ENCODE assay signal across 8 mouse cellular contexts in the genomic region with DNA sequence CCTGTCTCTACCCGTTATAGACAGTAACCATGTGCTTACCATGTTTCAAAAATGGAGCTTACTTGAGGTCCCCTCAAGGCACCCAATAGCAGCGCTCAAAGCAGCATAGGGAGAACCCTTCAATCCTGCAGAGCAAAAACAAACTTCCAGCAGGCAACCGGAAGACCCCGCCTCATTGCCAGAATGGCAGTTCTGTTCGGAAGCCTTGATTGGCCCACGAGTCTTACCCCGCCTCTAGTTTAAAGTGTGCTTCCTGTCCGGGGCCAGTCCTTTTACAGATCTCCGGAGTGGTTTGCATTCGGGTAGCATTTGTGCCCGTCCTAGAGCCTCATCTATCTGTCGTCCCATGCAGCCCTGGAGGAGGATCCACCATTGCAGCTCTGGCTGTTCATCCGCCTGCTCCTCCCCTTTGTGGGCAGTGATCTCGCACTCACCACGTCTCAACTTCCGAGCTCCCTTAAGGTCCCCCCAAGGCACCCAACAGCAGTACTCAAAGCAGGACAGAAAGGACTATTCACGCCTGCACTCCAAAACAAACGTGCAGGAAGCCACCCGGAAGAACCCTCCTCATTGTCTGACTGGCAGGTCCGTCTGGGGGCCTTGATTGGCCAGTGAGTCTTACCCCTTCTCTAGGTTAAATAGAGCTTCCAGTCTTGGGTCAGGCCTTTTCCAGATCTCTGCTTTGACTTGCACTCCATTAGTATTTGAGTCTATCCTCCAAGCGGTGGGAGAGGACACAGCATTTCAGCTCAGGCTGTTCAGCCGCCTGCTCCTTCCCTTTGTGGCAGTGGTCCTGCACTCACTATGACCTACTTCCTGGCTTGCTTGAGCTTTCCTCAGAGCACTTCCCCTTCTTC. TPM values are rescaled to one million over a fixed set of nuclear protein-coding genes. Genes with fewer than 3 reads are reported as not detected.
DNase-seq lines count a peak whose midpoint lies in the region; ATAC-seq and TF ChIP-seq lines count a peak whose summit lies in the region.
"Not testable (repeated sequence)": the region's sequence is repeated elsewhere in the genome, so short reads cannot be mapped to it uniquely, and the experiment has no call there.

No protein-coding gene starts in this region.

- not testable (repeated sequence) for TF ChIP-seq POLR2A in liver, adult 2 months (IDR thresholded peaks at IDR 0.05; ENCODE audit: extremely low read depth, insufficient read depth, low read length)

- H3K4me3 ChIP-seq in heart, embryonic 12.5 days: peak overlapping the region; percentile 68
- peak overlapping the region; percentile 43 for H3K4me3 ChIP-seq in kidney, postnatal 0 days (replicated peaks; ENCODE audit: low read depth, low read length)
- H3K4me3 ChIP-seq in liver, adult 2 months (ENCODE audit: insufficient read depth, low read depth, low read length): peak overlapping the region; percentile 63

- H3K36me3 ChIP-seq in heart, embryonic 12.5 days; kidney, postnatal 0 days (ENCODE audit: insufficient read depth, low read length); liver, adult 2 months (ENCODE audit: control insufficient read depth, insufficient read depth, low read length): not testable (repeated sequence)

- H3K9ac ChIP-seq in heart, embryonic 12.5 days: peak overlapping the region; percentile 77
- H3K9ac ChIP-seq in kidney, postnatal 0 days (ENCODE audit: low read depth, low read length): peak overlapping the region; percentile 55
- H3K9ac ChIP-seq in liver, adult 2 months (ENCODE audit: low read depth, low read length): peak overlapping the region; percentile 65

- peak overlapping the region; percentile 94 for H3K27ac ChIP-seq in heart, embryonic 12.5 days (ENCODE audit: poor library complexity, severe bottlenecking)
- H3K27ac ChIP-seq in kidney, postnatal 0 days: peak overlapping the region; percentile 95
- H3K27ac ChIP-seq in liver, adult 2 months (replicated peaks; ENCODE audit: insufficient read depth, low read depth, low read length): peak overlapping the region; percentile 69

- not testable (repeated sequence) for H3K9me3 ChIP-seq in heart, embryonic 12.5 days (replicated peaks); kidney, postnatal 0 days (replicated peaks; ENCODE audit: low read length)

- not testable (repeated sequence) for TF ChIP-seq CTCF in kidney, postnatal 0 days (IDR thresholded peaks at IDR 0.05; ENCODE audit: low read depth); liver, adult 2 months (IDR thresholded peaks at IDR 0.05; ENCODE audit: low read depth, low read length)

- DNase-seq in CD4-positive, CD25-positive, alpha-beta regulatory T cell, adult 2 months (ENCODE audit: low read depth, low spot score): peak; percentile 82
- DNase-seq in brain, embryonic 18.5 days (ENCODE audit: low read depth, low spot score): peak; percentile 80
- DNase-seq in kidney, postnatal 0 days (ENCODE audit: low spot score): peak; percentile 94
- DNase-seq in liver, adult 2 months (ENCODE audit: extremely low read depth, low read depth, low spot score): peak; percentile 85
- DNase-seq in spleen, postnatal 36 days (ENCODE audit: low spot score in 2 of 2): peak; percentile 81 to 86

- 9% methylated on average over 22 of the region's 22 CpGs for WGBS in heart, embryonic 12.5 days
- 8% methylated on average over 22 of the region's 22 CpGs for WGBS in kidney, postnatal 0 days
- 9% methylated on average over 22 of the region's 22 CpGs for WGBS in liver, adult 2 months

- not testable (repeated sequence) for H3K4me1 ChIP-seq in heart, embryonic 12.5 days (replicated peaks); kidney, postnatal 0 days (replicated peaks; ENCODE audit: insufficient read depth, low read length); liver, adult 2 months (ENCODE audit: control insufficient read depth, insufficient read depth, low read length)

- ATAC-seq in erythroid progenitor cell, adult 5-6 weeks (replicated peaks; ENCODE audit: low FRiP score, poor library complexity, severe bottlenecking): peak; percentile 81
- ATAC-seq in heart, embryonic 12.5 days (ENCODE audit: insufficient number of reproducible peaks, low FRiP score): peak; percentile 93
- ATAC-seq in kidney, postnatal 0 days (replicated peaks; ENCODE audit: low FRiP score, low read depth): peak; percentile 98
- peak; percentile 95 for ATAC-seq in monocyte, adult 5-6 weeks (replicated peaks; ENCODE audit: insufficient number of reproducible peaks, low FRiP score, low TSS enrichment, poor library complexity, severe bottlenecking)

- H3K4me2 ChIP-seq in heart, embryonic 12.5 days: peak overlapping the region; percentile 72
- peak overlapping the region; percentile 63 for H3K4me2 ChIP-seq in kidney, postnatal 0 days (ENCODE audit: low read length)

- not testable (repeated sequence) for H3K27me3 ChIP-seq in heart, embryonic 12.5 days (replicated peaks); kidney, postnatal 0 days (ENCODE audit: insufficient read depth, low read length); liver, adult 2 months (ENCODE audit: control insufficient read depth, insufficient read depth, low read length)

- not testable (repeated sequence) for H3K79me2 ChIP-seq in liver, adult 2 months (ENCODE audit: control insufficient read depth, insufficient read depth, low read length)

RNA-seq across cellular contexts. Expression of gene Erap1, which starts 22.0 kb away (rescaled TPM):
- total RNA-seq in erythroid progenitor cell, adult 5-6 weeks (2015; ENCODE audit: low replicate concordance): 36.8 and 66.7 TPM in 2 replicates
- 9.8 and 10.6 TPM in 2 replicates for total RNA-seq in erythroid progenitor cell, adult 5-6 weeks (2017; ENCODE audit: low replicate concordance)
- 9.3 and 17.5 TPM in 2 replicates for polyA plus RNA-seq in heart, embryonic 12.5 days (2016; fragmentation: Nextera tagmentation; extraction: Ambion mirVana)
- polyA plus RNA-seq in kidney, postnatal 0 days (2015; fragmentation: Nextera tagmentation; extraction: Ambion mirVana): 28.0 and 29.7 TPM in 2 replicates
- total RNA-seq in liver, adult 2 months (2014; rRNA removed): 102 and 130 TPM in 2 replicates
- 16.3 and 18.1 TPM in 2 replicates for polyA plus RNA-seq in liver, adult 2 months (2012; rRNA removed)
- total RNA-seq in monocyte, adult 5-6 weeks (2017): 68.3 to 110 TPM (median 87.4 TPM) in 3 replicates

Comparison
In these comparisons a context has a peak if more than half of its experiments do, and no peak if none do; other contexts are left out.
1. Peak in every context shown above with its lines: DNase-seq, ATAC-seq, H3K4me3 ChIP-seq and H3K27ac ChIP-seq.